Mouse (Mus musculus) liver, adult 2 months (tissue): ENCODE data around the gene Jade1. TPM values are rescaled to one million over a fixed set of nuclear protein-coding genes. Genes with fewer than 3 reads are reported as not detected.

Experiments used
- DNase-seq: peaks from one replicate; pipeline ENCODE4 v3.0.0-alpha.2; 2011; ENCODE audit warnings: low read depth, low spot score; ENCODE audit errors: extremely low read depth
- H3K27ac ChIP-seq: fragments of 200-500 bp; replicated peaks from 2 replicates; pipeline ENCODE4 v1.5.1; 2012; ENCODE audit warnings: low read depth, mild to moderate bottlenecking, control low read depth, inconsistent platforms, low read length; ENCODE audit not compliant: insufficient read depth
- H3K27me3 ChIP-seq: fragments of 200-500 bp; 2 replicates; pipeline ENCODE4 v1.6.1; 2012; ENCODE audit warnings: mild to moderate bottlenecking, moderate library complexity, low read length, inconsistent platforms; ENCODE audit not compliant: control insufficient read depth, insufficient read depth
- H3K36me3 ChIP-seq: fragments of 200-500 bp; 2 replicates; pipeline ENCODE4 v1.6.1; 2012; ENCODE audit warnings: low read length, inconsistent platforms; ENCODE audit not compliant: control insufficient read depth, insufficient read depth
- H3K4me1 ChIP-seq: fragments of 200-500 bp; 2 replicates; pipeline ENCODE4 v1.6.1; 2011; ENCODE audit warnings: low read length; ENCODE audit not compliant: control insufficient read depth, insufficient read depth
- H3K4me3 ChIP-seq: fragments of 200-500 bp; 2 replicates; pipeline ENCODE4 v1.5.1; 2011; ENCODE audit warnings: low read depth, mild to moderate bottlenecking, control low read depth, low read length, moderate library complexity; ENCODE audit not compliant: insufficient read depth
- H3K79me2 ChIP-seq: fragments of 200-500 bp; 2 replicates; pipeline ENCODE4 v1.6.1; 2012; ENCODE audit warnings: inconsistent platforms, mild to moderate bottlenecking, low read length, moderate library complexity; ENCODE audit not compliant: control insufficient read depth, insufficient read depth
- H3K9ac ChIP-seq: fragments of 200-500 bp; 2 replicates; pipeline ENCODE4 v1.6.1; 2012; ENCODE audit warnings: low read depth, mild to moderate bottlenecking, control low read depth, inconsistent platforms, low read length
- CTCF ChIP-seq: fragments of 200-500 bp; IDR thresholded peaks from 2 replicates; pipeline ENCODE4 v1.5.1; 2011; ENCODE audit warnings: low read depth, low read length, control low read depth
- POLR2A ChIP-seq: fragments of 200-500 bp; IDR thresholded peaks from 2 replicates; pipeline ENCODE4 v1.6.1; 2011; ENCODE audit warnings: low read length, control low read depth; ENCODE audit not compliant: insufficient read depth; ENCODE audit errors: extremely low read depth
- WGBS: fragments of 180-500 bp; shearing (Covaris S2); methylation state at CpG from one replicate; pipeline ENCODE4 v1.1.7; 2018; 5-methylcytosine and 5-hydroxymethylcytosine counted together
- polyA plus RNA-seq: library from polyadenylated mRNA; depleted of rRNA; stranded (reverse); fragments of >200 nt; gene quantifications from 2 replicates; pipeline ENCODE4 v1.2.3, GENCODE M21; 2012
- total RNA-seq: library from RNA; depleted of rRNA; stranded (reverse); fragments of >200 nt; gene quantifications from 2 replicates; pipeline ENCODE4 v1.2.3, GENCODE M21; 2014

The Jade1 gene
- total and polyA plus RNA-seq, 2 experiments, result 15.0 to 29.0 TPM

GRCm38 (mm10) chr3:41557267-41557995, 1.9 kb downstream of the Jade1 start:
- TF ChIP-seq POLR2A, result no peak
- no peak for TF ChIP-seq CTCF
- Histone ChIP-seq H3K4me1 (peaks cover 6% of the 10 kb centered on the region; the same call in 1 of the 2 replicates), H3K27ac (no peak overlapping the region), H3K9ac (no peak overlapping the region), H3K27me3 (no peaks in the 10 kb centered on the region), H3K4me3 (no peak overlapping the region), H3K36me3 (no peaks in the 10 kb centered on the region), H3K79me2 (no peaks in the 10 kb centered on the region)
- DNase-seq, result no peak
- WGBS, result 96% methylated on average over 19 of the region's 19 CpGs

GRCm38 (mm10) chr3:41560489-41560888, 5.0 kb downstream of the Jade1 start:
- TF ChIP-seq CTCF, result no peak

GRCm38 (mm10) chr3:41561787-41562186, 6.3 kb downstream of the Jade1 start:
- H3K27me3 ChIP-seq, result no peaks in the 10 kb centered on the region
- DNase-seq, result no peak
- H3K79me2 ChIP-seq, result peaks cover 11% of the 10 kb centered on the region
- no peak overlapping the region for H3K27ac ChIP-seq
- H3K36me3 ChIP-seq, result no peaks in the 10 kb centered on the region
- no peak overlapping the region for H3K4me3 ChIP-seq
- no peak overlapping the region for H3K9ac ChIP-seq
- TF ChIP-seq CTCF, result no peak
- no peak for TF ChIP-seq POLR2A
- H3K4me1 ChIP-seq, result peaks cover 2% of the 10 kb centered on the region; the same call in 1 of the 2 replicates
- WGBS, result 92% methylated on average over 5 of the region's 5 CpGs

More at GRCm38 (mm10) chr3:41560489-41560888, 5.0 kb downstream of the Jade1 start:
- no peak overlapping the region for H3K27ac ChIP-seq
- no peaks in the 10 kb centered on the region for H3K36me3 ChIP-seq
- no peak overlapping the region for H3K4me3 ChIP-seq
- H3K9ac ChIP-seq, result no peak overlapping the region
- H3K27me3 ChIP-seq, result no peaks in the 10 kb centered on the region
- no peak for DNase-seq
- no peaks in the 10 kb centered on the region for H3K79me2 ChIP-seq
- WGBS, result 95% methylated on average over 6 of the region's 6 CpGs
- H3K4me1 ChIP-seq, result no peaks in the 10 kb centered on the region

- H3K27ac ChIP-seq, result peak overlapping the region; percentile 92
- H3K9ac ChIP-seq, result peak overlapping the region; percentile 96
- H3K27me3 ChIP-seq, result no peaks in the 10 kb centered on the region
- peaks cover 8% of the 10 kb centered on the region for H3K4me1 ChIP-seq
- H3K79me2 ChIP-seq, result peaks cover 25% of the 10 kb centered on the region
- no peaks in the 10 kb centered on the region for H3K36me3 ChIP-seq
- peak; percentile 72 for TF ChIP-seq CTCF
- peak; percentile 33; the same call in 1 of the 2 replicates for TF ChIP-seq POLR2A
- peak overlapping the region; percentile 94 for H3K4me3 ChIP-seq
- WGBS, result 1% methylated on average over 71 of the region's 81 CpGs
- DNase-seq, result peak; percentile 65
Observed at GRCm38 (mm10) chr3:41563211-41563931, 7.8 kb downstream of the Jade1 start.

- H3K36me3 ChIP-seq, result no peaks in the 10 kb centered on the region
- peaks cover 12% of the 10 kb centered on the region for H3K4me1 ChIP-seq
- H3K79me2 ChIP-seq, result peaks cover 28% of the 10 kb centered on the region
- under 1% methylated on average over 7 of the region's 7 CpGs for WGBS
- no peak for DNase-seq
- peak overlapping the region; percentile 96 for H3K9ac ChIP-seq
- peak overlapping the region; percentile 94 for H3K4me3 ChIP-seq
- TF ChIP-seq CTCF (no peak), POLR2A (no peak)
- H3K27me3 ChIP-seq, result no peaks in the 10 kb centered on the region
- peak overlapping the region; percentile 92 for H3K27ac ChIP-seq
Observed at GRCm38 (mm10) chr3:41563997-41564396, 8.5 kb downstream of the Jade1 start.
